Mouse (Mus musculus) heart, postnatal 36 days (tissue): ENCODE data around the gene Zkscan3. TPM values are rescaled to one million over a fixed set of nuclear protein-coding genes. Genes with fewer than 3 reads are reported as not detected.

Source experiments
- DNase-seq, 2 experiments: peaks; one replicate each; pipeline ENCODE4 v3.0.0; 2021 to 2022
- intact Hi-C: fragments of 180-260 bp; cut with DNase I; formaldehyde crosslinking; loops from one replicate; pipeline ENCODE4 v1.15.1; 2025
- total RNA-seq, 2 experiments: library from RNA; stranded (reverse); gene quantifications; 2 replicates each; pipeline ENCODE4 v1.2.3; 2021

Gene Zkscan3
- total RNA-seq, result 10 to 100 TPM; 26.4 to 31.2 TPM

GRCm38 (mm10) chr13:21402287-21402846, at the start of gene Zkscan3:
Gene Zkscan3, minus strand, starts transcription at chr13:21402755.
- DNase-seq, result peak; percentile 88 to 89
- intact Hi-C loops, result loop anchor here (1.0 to 10.0 kb wide), 6 partner anchors 38 to 312 kb away; partner anchors contain the start of genes Gm11273, Hist1h2ai, Hist1h2bl and Hist1h3h

GRCm38 (mm10) chr13:21447856-21448614, 45.5 kb upstream of the Zkscan3 start:
- intact Hi-C loops, result no loop called here
- DNase-seq, result no peak

- intact Hi-C loops, result no loop called here
- no peak for DNase-seq
Observed at GRCm38 (mm10) chr13:21446796-21447195, 44.2 kb upstream of the Zkscan3 start.

- intact Hi-C loops, result loop anchor here (2.0 kb wide), 1 partner anchor 38 kb away; the partner anchor contains the start of gene Zkscan3
- DNase-seq, result no peak
Observed at GRCm38 (mm10) chr13:21441207-21441572, 38.6 kb upstream of the Zkscan3 start.

- DNase-seq, result peak; percentile 37 to 49
- intact Hi-C loops, result loop anchor here (2.0 kb wide), 1 partner anchor 38 kb away; the partner anchor contains the start of gene Zkscan3
Observed at GRCm38 (mm10) chr13:21440503-21441206, 38.1 kb upstream of the Zkscan3 start, which contains the start of gene Pgbd1. Gene Pgbd1, minus strand, starts transcription at chr13:21441058.

GRCm38 (mm10) chr13:21435476-21435875, 32.9 kb upstream of the Zkscan3 start:
- DNase-seq, result no peak
- intact Hi-C loops, result no loop called here

- intact Hi-C loops, result no loop called here
- no peak for DNase-seq
Observed at GRCm38 (mm10) chr13:21427631-21428030, 25.1 kb upstream of the Zkscan3 start.

GRCm38 (mm10) chr13:21423301-21423700, 20.7 kb upstream of the Zkscan3 start:
- DNase-seq, result no peak
- intact Hi-C loops, result no loop called here

- intact Hi-C loops, result no loop called here
Observed at GRCm38 (mm10) chr13:21418865-21419264, 16.3 kb upstream of the Zkscan3 start.

GRCm38 (mm10) chr13:21417298-21418010, 14.9 kb upstream of the Zkscan3 start:
- no peak for DNase-seq
- intact Hi-C loops, result no loop called here

More at GRCm38 (mm10) chr13:21418865-21419264, 16.3 kb upstream of the Zkscan3 start:
- DNase-seq, result no peak

GRCm38 (mm10) chr13:21415750-21416149, 13.2 kb upstream of the Zkscan3 start:
- intact Hi-C loops, result no loop called here
- DNase-seq, result no peak

- DNase-seq, result no peak
- intact Hi-C loops, result no loop called here
Observed at GRCm38 (mm10) chr13:21415266-21415665, 12.7 kb upstream of the Zkscan3 start.

- DNase-seq, result no peak
- intact Hi-C loops, result no loop called here
Observed at GRCm38 (mm10) chr13:21414231-21415212, 12.0 kb upstream of the Zkscan3 start.

GRCm38 (mm10) chr13:21408805-21409459, 6.4 kb upstream of the Zkscan3 start:
- DNase-seq, result no peak
- intact Hi-C loops, result loop anchor here (10.0 kb wide), 2 partner anchors 96 to 306 kb away; partner anchors contain the start of genes Gm11273, Hist1h2ai, Hist1h2bl and Hist1h3h

GRCm38 (mm10) chr13:21407969-21408804, 5.6 kb upstream of the Zkscan3 start:
- intact Hi-C loops, result loop anchor here (10.0 kb wide), 2 partner anchors 97 to 307 kb away; partner anchors contain the start of genes Gm11273, Hist1h2ai, Hist1h2bl and Hist1h3h
- DNase-seq, result peak; percentile 82 to 83

- peak; percentile 4 to 20 for DNase-seq
- intact Hi-C loops, result loop anchor here (10.0 kb wide), 2 partner anchors 97 to 307 kb away; partner anchors contain the start of genes Gm11273, Hist1h2ai, Hist1h2bl and Hist1h3h
Observed at GRCm38 (mm10) chr13:21407341-21407740, 4.8 kb upstream of the Zkscan3 start.

GRCm38 (mm10) chr13:21402848-21403247, 293 bp upstream of the Zkscan3 start:
- DNase-seq, result no peak
- intact Hi-C loops, result loop anchor here (1.0 to 10.0 kb wide), 6 partner anchors 38 to 312 kb away; partner anchors contain the start of genes Gm11273, Hist1h2ai, Hist1h2bl and Hist1h3h
